Mouse (Mus musculus) heart, embryonic 16.5 days (tissue): ENCODE data around the gene Map3k1. TPM values are rescaled to one million over a fixed set of nuclear protein-coding genes. Genes with fewer than 3 reads are reported as not detected.

Experiments
- ATAC-seq: fragments of 200-750 bp; cut with Nextera tagmentation; replicated peaks from 2 replicates; pipeline ENCODE4 v1.8.0; 2017; ENCODE audit warnings: moderate number of reproducible peaks; ENCODE audit not compliant: insufficient read depth, low FRiP score; ENCODE audit errors: extremely low read depth
- H3K27ac ChIP-seq: fragments of 300-500 bp; sonication (generic); 2 replicates; pipeline ENCODE4 v1.5.1; 2014; ENCODE audit warnings: mild to moderate bottlenecking, low read length, control low read depth, moderate library complexity
- H3K27me3 ChIP-seq: fragments of 300-500 bp; sonication (generic); 2 replicates; pipeline ENCODE4 v1.6.1; 2014; ENCODE audit warnings: low read length, mixed read lengths; ENCODE audit not compliant: control insufficient read depth, insufficient read depth
- H3K36me3 ChIP-seq: fragments of 300-500 bp; sonication (generic); 2 replicates; pipeline ENCODE4 v1.6.1; 2014; ENCODE audit not compliant: control insufficient read depth, insufficient read depth
- H3K4me1 ChIP-seq: fragments of 300-500 bp; sonication (generic); 2 replicates; pipeline ENCODE4 v1.6.1; 2014; ENCODE audit warnings: low read length, mixed read lengths; ENCODE audit not compliant: control insufficient read depth, insufficient read depth
- H3K4me2 ChIP-seq: fragments of 300-500 bp; sonication (generic); 2 replicates; pipeline ENCODE4 v1.6.1; 2014; ENCODE audit warnings: low read depth, mild to moderate bottlenecking, control low read depth, low read length
- H3K4me3 ChIP-seq: fragments of 300-500 bp; sonication (generic); 2 replicates; pipeline ENCODE4 v1.5.1; 2014; ENCODE audit warnings: mild to moderate bottlenecking, control low read depth, low read length
- H3K9ac ChIP-seq: fragments of 300-500 bp; sonication (generic); 2 replicates; pipeline ENCODE4 v1.6.1; 2014; ENCODE audit warnings: low read length, control low read depth
- H3K9me3 ChIP-seq: fragments of 300-500 bp; sonication (generic); replicated peaks from 2 replicates; pipeline ENCODE4 v1.6.1; 2016; ENCODE audit warnings: low read length; ENCODE audit not compliant: control insufficient read depth
- WGBS: fragments of 180-500 bp; shearing (Covaris S2); extraction: QIAGEN DNeasy Blood & Tissue Kit; methylation state at CpG from one replicate; pipeline ENCODE4 v1.1.7; 2014; 5-methylcytosine and 5-hydroxymethylcytosine counted together
- polyA plus RNA-seq: library from polyadenylated mRNA; unstranded; fragments of >200 nt; fragmentation: Nextera tagmentation; extraction: Ambion mirVana; gene quantifications from 2 replicates; pipeline ENCODE4 v1.2.1, GENCODE M21; 2015

Gene Map3k1
- polyA plus RNA-seq, 1 experiment from 2014 or later, result 12.9 TPM

GRCm38 (mm10) chr13:111771232-111771631 is 37.6 kb downstream of the Map3k1 start:
- ATAC-seq, result no peak; the same call in 1 of the 2 replicates
- Histone ChIP-seq H3K9me3 (no peaks in the 10 kb centered on the region), H3K4me3 (no peak overlapping the region), H3K27ac (no peak overlapping the region), H3K4me1 (no peaks in the 10 kb centered on the region), H3K27me3 (no peaks in the 10 kb centered on the region), H3K4me2 (no peak overlapping the region), H3K9ac (no peak overlapping the region), H3K36me3 (peaks cover 42% of the 10 kb centered on the region)
- 43% methylated on average over 7 of the region's 7 CpGs for WGBS

GRCm38 (mm10) chr13:111770776-111771175 is 38.0 kb downstream of the Map3k1 start:
- H3K27me3 ChIP-seq, result no peaks in the 10 kb centered on the region
- H3K4me2 ChIP-seq, result no peak overlapping the region

GRCm38 (mm10) chr13:111762526-111762925 is 46.3 kb downstream of the Map3k1 start:
- Histone ChIP-seq H3K4me3 (no peak overlapping the region), H3K9me3 (no peaks in the 10 kb centered on the region), H3K4me1 (no peaks in the 10 kb centered on the region), H3K4me2 (no peak overlapping the region), H3K36me3 (peaks cover 81% of the 10 kb centered on the region), H3K27me3 (no peaks in the 10 kb centered on the region), H3K27ac (no peak overlapping the region), H3K9ac (no peak overlapping the region)
- WGBS, result 84% methylated on average over 12 of the region's 12 CpGs
- no peak for ATAC-seq

More at GRCm38 (mm10) chr13:111770776-111771175, 38.0 kb downstream of the Map3k1 start:
- no peaks in the 10 kb centered on the region for H3K4me1 ChIP-seq
- H3K9me3 ChIP-seq, result no peaks in the 10 kb centered on the region
- WGBS, result 82% methylated on average over 9 of the region's 9 CpGs
- H3K36me3 ChIP-seq, result peaks cover 45% of the 10 kb centered on the region
- no peak overlapping the region for H3K9ac ChIP-seq
- no peak overlapping the region for H3K27ac ChIP-seq
- H3K4me3 ChIP-seq, result no peak overlapping the region
- ATAC-seq, result no peak

GRCm38 (mm10) chr13:111756986-111757385 is 51.8 kb downstream of the Map3k1 start:
- peaks cover 91% of the 10 kb centered on the region for H3K36me3 ChIP-seq
- 92% methylated on average over 6 of the region's 6 CpGs for WGBS
- no peaks in the 10 kb centered on the region for H3K4me1 ChIP-seq
- H3K9ac ChIP-seq, result no peak overlapping the region
- no peaks in the 10 kb centered on the region for H3K9me3 ChIP-seq
- H3K27me3 ChIP-seq, result no peaks in the 10 kb centered on the region
- no peak overlapping the region for H3K4me3 ChIP-seq
- no peak overlapping the region for H3K27ac ChIP-seq
- no peak overlapping the region for H3K4me2 ChIP-seq
- no peak for ATAC-seq

GRCm38 (mm10) chr13:111755937-111756336 is 52.9 kb downstream of the Map3k1 start:
- no peak for ATAC-seq
- 96% methylated on average over 15 of the region's 15 CpGs for WGBS
- Histone ChIP-seq H3K4me2 (no peak overlapping the region), H3K27me3 (no peaks in the 10 kb centered on the region), H3K9ac (no peak overlapping the region), H3K9me3 (no peaks in the 10 kb centered on the region), H3K27ac (no peak overlapping the region), H3K4me1 (no peaks in the 10 kb centered on the region), H3K36me3 (peaks cover 88% of the 10 kb centered on the region), H3K4me3 (no peak overlapping the region)

GRCm38 (mm10) chr13:111755377-111755776 is 53.4 kb downstream of the Map3k1 start:
- H3K4me3 ChIP-seq, result no peak overlapping the region
- WGBS, result 95% methylated on average over 18 of the region's 18 CpGs
- H3K4me2 ChIP-seq, result no peak overlapping the region
- no peaks in the 10 kb centered on the region for H3K4me1 ChIP-seq
- no peaks in the 10 kb centered on the region for H3K9me3 ChIP-seq
- peaks cover 87% of the 10 kb centered on the region for H3K36me3 ChIP-seq
- no peak overlapping the region for H3K27ac ChIP-seq
- no peak for ATAC-seq
- no peaks in the 10 kb centered on the region for H3K27me3 ChIP-seq
- H3K9ac ChIP-seq, result no peak overlapping the region

- Histone ChIP-seq H3K36me3 (peaks cover 87% of the 10 kb centered on the region), H3K9ac (no peak overlapping the region), H3K27me3 (no peaks in the 10 kb centered on the region), H3K4me2 (no peak overlapping the region), H3K4me3 (no peak overlapping the region), H3K9me3 (no peaks in the 10 kb centered on the region), H3K27ac (no peak overlapping the region), H3K4me1 (no peaks in the 10 kb centered on the region)
- no peak for ATAC-seq
- 86% methylated on average over 6 of the region's 6 CpGs for WGBS
These were observed 55.5 kb downstream of the Map3k1 start for GRCm38 (mm10) chr13:111753321-111753720.

- no peaks in the 10 kb centered on the region for H3K27me3 ChIP-seq
- ATAC-seq, result no peak
- peaks cover 48% of the 10 kb centered on the region for H3K36me3 ChIP-seq
- H3K4me3 ChIP-seq, result no peak overlapping the region
- H3K27ac ChIP-seq, result no peak overlapping the region
- H3K9ac ChIP-seq, result no peak overlapping the region
- no peaks in the 10 kb centered on the region for H3K4me1 ChIP-seq
- H3K4me2 ChIP-seq, result no peak overlapping the region
- 93% methylated on average over 28 of the region's 28 CpGs for WGBS
- H3K9me3 ChIP-seq, result no peaks in the 10 kb centered on the region
These were observed 60.3 kb downstream of the Map3k1 start for GRCm38 (mm10) chr13:111748301-111749062.

GRCm38 (mm10) chr13:111746831-111747230 is 62.0 kb downstream of the Map3k1 start:
- 95% methylated on average over 5 of the region's 5 CpGs for WGBS
- H3K4me2 ChIP-seq, result no peak overlapping the region
- H3K27ac ChIP-seq, result no peak overlapping the region
- no peaks in the 10 kb centered on the region for H3K9me3 ChIP-seq
- H3K27me3 ChIP-seq, result no peaks in the 10 kb centered on the region
- peaks cover 33% of the 10 kb centered on the region for H3K36me3 ChIP-seq
- H3K4me1 ChIP-seq, result no peaks in the 10 kb centered on the region
- ATAC-seq, result no peak
- no peak overlapping the region for H3K9ac ChIP-seq
- no peak overlapping the region for H3K4me3 ChIP-seq
